Mouse (Mus musculus) CH12.LX (cell line): ENCODE measurements around the gene Syce3. TPM values are rescaled to one million over a fixed set of nuclear protein-coding genes. Genes with fewer than 3 reads are reported as not detected.

Experiments used
- DNase-seq: peaks from one replicate; pipeline ENCODE4 v3.0.0-alpha.2; 2013; ENCODE audit errors: extremely low read depth
- H3K27ac ChIP-seq: 2 replicates; pipeline ENCODE4 v1.5.1; 2012; ENCODE audit warnings: low read depth, mild to moderate bottlenecking, control low read depth, moderate library complexity; ENCODE audit not compliant: insufficient read depth
- H3K27me3 ChIP-seq: replicated peaks from 2 replicates; pipeline ENCODE3; 2012; ENCODE audit warnings: inconsistent platforms
- H3K36me3 ChIP-seq, 2 experiments: replicated peaks in 1 of 2; 2 replicates each; pipeline versions ENCODE3 to v1.6.1; 2012; ENCODE audit warnings: inconsistent platforms in 1 of 2, low read length in 1 of 2, mild to moderate bottlenecking in 1 of 2, mixed read lengths in 1 of 2, moderate library complexity in 1 of 2; ENCODE audit not compliant: control insufficient read depth in 1 of 2, insufficient read depth in 1 of 2
- H3K4me1 ChIP-seq, 2 experiments: 2 replicates each; pipeline ENCODE4 v1.6.1; 2012; ENCODE audit warnings: inconsistent platforms in 1 of 2, moderate library complexity in 1 of 2; ENCODE audit not compliant: insufficient read depth in 2 of 2, control insufficient read depth in 1 of 2
- H3K4me2 ChIP-seq: 2 replicates; pipeline ENCODE4 v1.6.1; 2012; ENCODE audit warnings: low read depth, mild to moderate bottlenecking, control low read depth; ENCODE audit not compliant: poor library complexity, insufficient read depth, severe bottlenecking
- H3K4me3 ChIP-seq, 3 experiments: fragments of 150-350 bp in 1 of 3; sonication (generic) in 1 of 3; replicated peaks in 1 of 3; 2 replicates each; pipeline versions ENCODE3 to v1.5.1; 2011 to 2012; ENCODE audit warnings: low read depth in 2 of 3, low read length in 2 of 3, mild to moderate bottlenecking in 2 of 3, moderate library complexity in 2 of 3, control low read depth in 1 of 3, improper control_type of control experiment in 1 of 3, inconsistent platforms in 1 of 3, mixed read lengths in 1 of 3; ENCODE audit not compliant: poor library complexity in 1 of 3
- H3K79me2 ChIP-seq: replicated peaks from 2 replicates; pipeline ENCODE4 v1.6.1; 2012; ENCODE audit warnings: mild to moderate bottlenecking, moderate library complexity; ENCODE audit not compliant: control insufficient read depth, poor library complexity, insufficient read depth, severe bottlenecking; ENCODE audit errors: extremely low read depth
- H3K9ac ChIP-seq: 2 replicates; pipeline ENCODE4 v1.6.1; 2012; ENCODE audit warnings: low read depth, mild to moderate bottlenecking, control low read depth, moderate library complexity; ENCODE audit not compliant: insufficient read depth
- H3K9me3 ChIP-seq: replicated peaks from 2 replicates; pipeline ENCODE3; 2012; ENCODE audit warnings: low read length, inconsistent platforms, mixed read lengths
- BHLHE40 ChIP-seq: IDR thresholded peaks from 2 replicates; pipeline ENCODE4 v1.6.1; 2011; ENCODE audit warnings: mild to moderate bottlenecking, low read depth, low read length, improper control_type of control experiment
- CHD1 ChIP-seq: IDR thresholded peaks from 2 replicates; pipeline ENCODE4 v1.6.1; 2012; ENCODE audit warnings: low read depth, low read length, improper control_type of control experiment, inconsistent platforms
- CTCF ChIP-seq, 2 experiments: IDR thresholded peaks in 1 of 2; conservative IDR thresholded peaks in 1 of 2; 2 replicates each; pipeline ENCODE4 v1.5.1; 2011 to 2012; ENCODE audit warnings: low read depth in 2 of 2, low read length in 2 of 2, improper control_type of control experiment in 1 of 2, inconsistent platforms in 1 of 2, mild to moderate bottlenecking in 1 of 2, moderate library complexity in 1 of 2
- ELF1 ChIP-seq: IDR thresholded peaks from 2 replicates; pipeline ENCODE4 v1.6.1; 2014; ENCODE audit warnings: low read depth, mild to moderate bottlenecking, inconsistent platforms, low read length, improper control_type of control experiment
- EP300 ChIP-seq: IDR thresholded peaks from 2 replicates; pipeline ENCODE4 v1.6.1; 2011; ENCODE audit warnings: low read length, improper control_type of control experiment
- ETS1 ChIP-seq: conservative IDR thresholded peaks from 2 replicates; pipeline ENCODE4 v1.6.1; 2012; ENCODE audit warnings: low read depth, mild to moderate bottlenecking, inconsistent platforms, low read length, improper control_type of control experiment, moderate library complexity
- IRF4 ChIP-seq: IDR thresholded peaks from 2 replicates; pipeline ENCODE4 v1.6.1; 2014; ENCODE audit warnings: low read depth, mild to moderate bottlenecking, inconsistent platforms, low read length, improper control_type of control experiment
- JUN ChIP-seq: IDR thresholded peaks from 2 replicates; pipeline ENCODE4 v1.6.1; 2011; ENCODE audit warnings: low read depth, mild to moderate bottlenecking, low read length, improper control_type of control experiment, moderate library complexity; ENCODE audit not compliant: insufficient read depth
- KAT2A ChIP-seq: IDR thresholded peaks from 2 replicates; pipeline ENCODE4 v1.6.1; 2012; ENCODE audit warnings: low read length, improper control_type of control experiment, inconsistent platforms; ENCODE audit not compliant: insufficient replicate concordance
- MAFK ChIP-seq: IDR thresholded peaks from 2 replicates; pipeline ENCODE4 v1.6.1; 2011; ENCODE audit warnings: low read length, improper control_type of control experiment; ENCODE audit not compliant: insufficient replicate concordance
- MAX ChIP-seq: IDR thresholded peaks from 2 replicates; pipeline ENCODE4 v1.6.1; 2011; ENCODE audit warnings: low read length, improper control_type of control experiment
- MXI1 ChIP-seq: IDR thresholded peaks from 2 replicates; pipeline ENCODE4 v1.6.1; 2011; ENCODE audit warnings: mild to moderate bottlenecking, low read depth, low read length, improper control_type of control experiment
- NELFE ChIP-seq: IDR thresholded peaks from 2 replicates; pipeline ENCODE4 v1.6.1; 2011; ENCODE audit warnings: low read depth, low read length, improper control_type of control experiment
- NRF1 ChIP-seq: IDR thresholded peaks from 2 replicates; pipeline ENCODE4 v1.6.1; 2014; ENCODE audit warnings: low read depth, mild to moderate bottlenecking, inconsistent platforms, low read length, improper control_type of control experiment, moderate library complexity
- PAX5 ChIP-seq: IDR thresholded peaks from 2 replicates; pipeline ENCODE4 v1.6.1; 2012; ENCODE audit warnings: low read length, inconsistent platforms, mixed read lengths
- UBTF ChIP-seq: IDR thresholded peaks from 2 replicates; pipeline ENCODE4 v1.6.1; 2012; ENCODE audit warnings: low read depth, mild to moderate bottlenecking, inconsistent platforms, low read length, improper control_type of control experiment, moderate library complexity
- USF1 ChIP-seq: IDR thresholded peaks from 2 replicates; pipeline ENCODE4 v1.6.1; 2014; ENCODE audit warnings: low read depth, mild to moderate bottlenecking, inconsistent platforms, low read length, improper control_type of control experiment
- ZC3H11A ChIP-seq: IDR thresholded peaks from 2 replicates; pipeline ENCODE4 v1.6.1; 2012; ENCODE audit warnings: low read depth, mild to moderate bottlenecking, inconsistent platforms, low read length, improper control_type of control experiment
- ZKSCAN1 ChIP-seq: IDR thresholded peaks from 2 replicates; pipeline ENCODE4 v1.6.1; 2012; ENCODE audit warnings: low read depth, inconsistent platforms, low read length, improper control_type of control experiment, borderline replicate concordance
- ZNF384 ChIP-seq: IDR thresholded peaks from 2 replicates; pipeline ENCODE4 v1.6.1; 2012; ENCODE audit warnings: low read depth, low read length, improper control_type of control experiment, inconsistent platforms
- dilution Hi-C: fragments of 300-500 bp; cut with MboI; formaldehyde crosslinking; loops from 2 replicates; pipeline ENCODE4 v1.14.3; 2020; ENCODE audit warnings: low sequenced_read_pairs; ENCODE audit not compliant: extremely low pct_unique_long_range_greater_than_20kb, extremely low pct_ligation_motif_present
- in situ Hi-C: fragments of 300-500 bp; cut with MboI; formaldehyde crosslinking; loops from 3 replicates; pipeline ENCODE4 v1.14.3; 2019; ENCODE audit warnings: low sequenced_read_pairs, low pct_ligation_motif_present, low pct_unique_long_range_greater_than_20kb, mixed read lengths
- polyA plus RNA-seq: library from polyadenylated mRNA; unstranded; fragments of >175 nt; gene quantifications from 2 replicates; pipeline ENCODE4 v1.2.1, GENCODE M21; 2012; ENCODE audit warnings: low read depth; ENCODE audit not compliant: insufficient read length
- total RNA-seq, 2 experiments: library from RNA; depleted of rRNA; stranded (reverse); fragments of 300-350 nt in 1 of 2; fragments of >200 nt in 1 of 2; gene quantifications; 2 replicates each; pipeline ENCODE4 v1.2.3; 2012 to 2014

Gene Syce3
- total and polyA plus RNA-seq, 3 experiments, result not detected

- peaks cover 2% of the 10 kb centered on the region for H3K27me3 ChIP-seq
- DNase-seq, result no peak
- no peaks in the 10 kb centered on the region for H3K79me2 ChIP-seq
- no peak within 1 kb of the TSS for H3K9ac ChIP-seq
- peaks cover 0 to 21% of the 10 kb centered on the region in 2 experiments; a peak in 2 of 4 replicates for H3K4me1 ChIP-seq
- dilution Hi-C loops, result no loop called here
- H3K27ac ChIP-seq, result no peak within 1 kb of the TSS
- H3K4me2 ChIP-seq, result no peak within 1 kb of the TSS
- peaks cover 13% of the 10 kb centered on the region for H3K9me3 ChIP-seq
- H3K36me3 ChIP-seq, result peaks cover 7 to 9% of the 10 kb centered on the region in 2 experiments
- TF ChIP-seq NELFE (no peak), UBTF (no peak), NRF1 (no peak), ZKSCAN1 (no peak), CHD1 (no peak), JUN (no peak), IRF4 (no peak), KAT2A (no peak), PAX5 (no peak), ETS1 (no peak), EP300 (no peak)
- no peak within 1 kb of the TSS for H3K4me3 ChIP-seq
- in situ Hi-C loops, result no loop called here
Observed at GRCm38 (mm10) chr15:89376957-89377356, 33.3 kb downstream of the Syce3 start, which contains the start of gene Tymp. Gene Tymp, minus strand, starts transcription at chr15:89377039.

GRCm38 (mm10) chr15:89376040-89376439, 34.3 kb downstream of the Syce3 start:
- no peak for DNase-seq
- H3K4me3 ChIP-seq, result no peak overlapping the region
- no peaks in the 10 kb centered on the region for H3K79me2 ChIP-seq
- dilution Hi-C loops (no loop called here), in situ Hi-C loops (no loop called here)
- H3K27me3 ChIP-seq, result no peaks in the 10 kb centered on the region
- H3K4me1 ChIP-seq, result peaks cover 0 to 26% of the 10 kb centered on the region in 2 experiments; a peak in 2 of 4 replicates
- H3K27ac ChIP-seq, result no peak overlapping the region
- no peak for TF ChIP-seq EP300
- no peak for TF ChIP-seq MAX
- no peak for TF ChIP-seq ELF1
- no peak for TF ChIP-seq ETS1
- no peak for TF ChIP-seq CTCF (conservative IDR thresholded peaks at IDR 0.05 in 1 of 2, IDR thresholded peaks at IDR 0.05 in 1 of 2; ENCODE audit: low read depth in 2 of 2, low read length in 2 of 2)
- no peak for TF ChIP-seq USF1
- TF ChIP-seq MAFK, result no peak
- TF ChIP-seq NRF1, result no peak
- no peak for TF ChIP-seq BHLHE40
- TF ChIP-seq IRF4, result no peak
- TF ChIP-seq ZC3H11A, result no peak
- TF ChIP-seq MXI1, result no peak
- no peak for TF ChIP-seq ZNF384
- no peak overlapping the region for H3K4me2 ChIP-seq
- no peak overlapping the region for H3K9ac ChIP-seq
- peaks cover 13% of the 10 kb centered on the region for H3K9me3 ChIP-seq
- H3K36me3 ChIP-seq, result peaks cover 16 to 19% of the 10 kb centered on the region in 2 experiments
